Mouse (Mus musculus): ENCODE data around the gene Olfr697. TPM values are rescaled to one million over a fixed set of nuclear protein-coding genes. Genes with fewer than 3 reads are reported as not detected.
"Not testable (repeated sequence)": the region's sequence is repeated elsewhere in the genome, so short reads cannot be mapped to it uniquely, and the experiment has no call there.

Olfr697 gene
- not detected in 2 replicates for polyA plus RNA-seq (2012; ENCODE audit: insufficient read depth, low replicate concordance)

DNA sequence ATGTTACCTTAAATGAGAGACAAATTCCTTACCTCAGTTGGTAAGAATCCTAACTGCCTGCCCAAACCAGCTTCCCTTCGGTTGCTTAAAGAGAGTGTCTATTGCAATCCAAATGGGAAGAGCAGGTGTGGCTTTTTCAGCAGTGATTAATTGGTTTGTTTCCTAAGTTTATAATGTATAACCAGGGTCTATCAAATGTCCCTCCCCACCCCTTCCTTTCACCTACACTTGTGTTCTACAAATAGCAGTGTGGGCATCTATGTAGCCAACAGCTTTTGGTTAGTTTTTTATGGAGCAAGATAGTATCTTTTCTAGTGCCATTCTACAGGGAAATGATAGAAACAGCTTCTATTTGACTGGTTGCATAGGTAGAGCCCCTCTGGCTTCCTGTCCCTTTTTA, at the start of gene Olfr697:
TSS of gene Olfr697 (minus strand) at position 101 of the 400 bp plus-strand sequence.
- Histone ChIP-seq H3K9me3 (peaks cover 7% of the 10 kb centered on the region; the same call in 1 of the 2 replicates), H3K4me1 (no peaks in the 10 kb centered on the region), H3K27me3 (replicated peaks) (no peaks in the 10 kb centered on the region), H3K36me3 (replicated peaks; ENCODE audit: low read length) (no peaks in the 10 kb centered on the region), H3K4me3 (replicated peaks) (no peak within 1 kb of the TSS)
- TF ChIP-seq GATA1 (IDR thresholded peaks at IDR 0.05; ENCODE audit: borderline replicate concordance, low read length) (no peak), FLI1 (IDR thresholded peaks at IDR 0.05; ENCODE audit: low read length) (no peak)

DNA sequence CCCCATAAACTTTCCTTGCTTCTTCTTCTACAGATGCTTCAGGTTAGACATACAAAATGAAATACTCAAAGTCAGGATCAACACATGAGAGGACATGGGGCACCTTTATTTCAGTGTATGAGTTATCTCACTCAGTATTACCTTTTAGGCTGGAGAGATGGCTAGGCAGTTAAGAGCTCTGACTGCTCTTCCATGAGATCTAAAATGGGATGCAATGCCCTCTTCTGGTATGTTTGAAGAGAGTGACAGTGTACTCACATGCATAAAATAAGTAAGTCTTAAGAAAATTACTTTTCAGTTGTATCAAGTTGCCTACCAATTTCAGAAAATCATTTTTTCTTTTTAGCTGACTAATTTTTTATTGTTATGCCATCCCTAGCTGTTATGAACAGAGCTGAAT, 46.1 kb upstream of the Olfr697 start:
- Histone ChIP-seq H3K4me1 (no peaks in the 10 kb centered on the region), H3K9me3 (no peaks in the 10 kb centered on the region), H3K36me3 (replicated peaks; ENCODE audit: low read length) (no peaks in the 10 kb centered on the region), H3K27me3 (replicated peaks) (no peaks in the 10 kb centered on the region), H3K4me3 (replicated peaks) (no peak overlapping the region)
- TF ChIP-seq GATA1 (IDR thresholded peaks at IDR 0.05; ENCODE audit: borderline replicate concordance, low read length) (no peak), FLI1 (IDR thresholded peaks at IDR 0.05; ENCODE audit: low read length) (no peak)

DNA sequence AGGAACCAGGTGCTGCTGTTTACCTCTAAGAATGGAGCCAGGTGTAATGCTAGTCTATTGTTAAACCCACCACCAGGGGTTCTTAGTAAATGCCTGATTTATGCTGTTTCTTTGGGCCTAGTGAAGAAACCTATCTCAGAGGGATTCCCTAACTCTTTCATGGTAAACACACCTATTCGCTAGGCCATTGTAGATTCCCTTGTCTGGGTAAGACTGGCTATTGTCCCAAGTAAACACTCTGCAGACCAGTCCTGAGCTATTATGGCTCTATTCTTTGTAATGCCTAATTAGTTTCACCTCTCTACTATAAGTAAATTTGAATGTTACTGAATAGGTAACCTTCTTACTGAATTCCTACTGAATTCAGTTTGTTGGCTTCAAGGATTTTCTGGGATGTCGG, 18.8 kb upstream of the Olfr697 start:
- not testable (repeated sequence) for H3K36me3 ChIP-seq (replicated peaks; ENCODE audit: low read length); H3K4me3 ChIP-seq (replicated peaks); H3K4me1 ChIP-seq; H3K9me3 ChIP-seq; H3K27me3 ChIP-seq (replicated peaks)

DNA sequence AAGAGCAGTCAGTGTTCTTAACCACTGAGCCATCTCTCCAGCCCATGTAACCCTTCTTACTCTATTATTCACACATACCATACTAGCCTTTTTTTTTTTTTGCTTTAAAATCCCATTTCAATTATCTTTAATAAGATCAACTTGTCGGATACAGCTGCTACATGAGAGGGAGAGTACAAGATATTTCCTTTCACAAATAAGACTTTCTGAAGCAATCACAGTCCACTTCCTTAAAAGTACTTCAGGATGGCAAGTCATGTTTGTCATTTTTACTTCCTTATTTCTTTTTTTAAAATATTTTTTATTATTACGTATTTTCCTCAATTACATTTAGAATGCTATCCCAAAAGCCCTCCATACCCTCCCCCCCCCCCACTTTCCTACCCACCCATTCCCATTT, 16.6 kb upstream of the Olfr697 start:
- Histone ChIP-seq H3K9me3 (no peaks in the 10 kb centered on the region), H3K4me1 (no peaks in the 10 kb centered on the region), H3K36me3 (replicated peaks; ENCODE audit: low read length) (no peaks in the 10 kb centered on the region), H3K4me3 (replicated peaks) (no peak overlapping the region), H3K27me3 (replicated peaks) (no peaks in the 10 kb centered on the region)
- TF ChIP-seq FLI1 (IDR thresholded peaks at IDR 0.05; ENCODE audit: low read length): no peak
- TF ChIP-seq GATA1 (IDR thresholded peaks at IDR 0.05; ENCODE audit: borderline replicate concordance, low read length): no peak

DNA sequence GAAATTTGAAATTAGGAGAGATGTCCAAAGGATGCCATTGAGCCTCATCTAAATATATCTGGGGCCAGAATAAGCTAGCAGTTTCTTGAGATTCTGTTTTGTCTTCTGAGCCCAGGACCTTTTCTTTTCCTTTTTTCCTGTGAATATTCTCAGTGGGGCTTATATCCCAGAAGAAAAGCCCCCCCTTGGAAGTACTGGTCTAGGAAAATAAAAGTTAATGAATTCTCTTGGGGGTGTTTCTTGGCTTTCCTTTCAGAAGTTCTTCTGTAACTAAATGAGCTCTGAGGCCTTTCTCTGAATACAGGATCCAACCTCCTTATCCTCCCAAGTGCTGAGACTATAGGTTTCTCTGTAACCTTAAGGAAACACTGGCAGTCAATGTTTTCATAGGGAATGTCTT, 13.1 kb upstream of the Olfr697 start, which contains the start of gene Olfr698:
TSS of gene Olfr698 (minus strand) at position 101 of the 400 bp plus-strand sequence.
- H3K27me3 ChIP-seq (replicated peaks): no peaks in the 10 kb centered on the region
- H3K4me3 ChIP-seq (replicated peaks): no peak within 1 kb of the TSS
- no peaks in the 10 kb centered on the region for H3K4me1 ChIP-seq
- H3K36me3 ChIP-seq (replicated peaks; ENCODE audit: low read length): no peaks in the 10 kb centered on the region
- H3K9me3 ChIP-seq: no peaks in the 10 kb centered on the region
- TF ChIP-seq FLI1 (IDR thresholded peaks at IDR 0.05; ENCODE audit: low read length): no peak
- no peak for TF ChIP-seq GATA1 (IDR thresholded peaks at IDR 0.05; ENCODE audit: borderline replicate concordance, low read length)

DNA sequence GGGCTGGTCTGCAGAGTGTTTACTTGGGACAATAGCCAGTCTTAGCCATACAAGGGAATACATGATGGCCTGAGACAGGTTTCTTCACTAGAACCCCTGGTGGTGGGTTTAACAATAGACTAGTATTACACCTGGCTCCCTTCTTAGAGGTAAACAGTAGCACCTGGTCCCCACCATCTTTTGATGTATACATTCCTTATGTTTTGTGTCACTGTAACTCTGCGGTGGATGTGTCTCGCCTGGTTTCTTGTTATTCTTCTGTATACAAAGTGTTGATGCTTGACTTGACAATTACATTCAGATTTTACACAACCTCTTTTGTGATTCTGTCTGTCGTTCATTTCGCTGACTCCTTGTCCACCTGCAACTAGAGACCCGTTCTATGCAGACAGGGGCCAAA, 3.6 kb upstream of the Olfr697 start:
- Histone ChIP-seq H3K4me3 (replicated peaks) (no peak overlapping the region), H3K27me3 (replicated peaks) (no peaks in the 10 kb centered on the region), H3K36me3 (replicated peaks; ENCODE audit: low read length) (no peaks in the 10 kb centered on the region), H3K9me3 (peaks cover 8% of the 10 kb centered on the region; the same call in 1 of the 2 replicates), H3K4me1 (no peaks in the 10 kb centered on the region)
- TF ChIP-seq GATA1 (IDR thresholded peaks at IDR 0.05; ENCODE audit: borderline replicate concordance, low read length) (no peak), FLI1 (IDR thresholded peaks at IDR 0.05; ENCODE audit: low read length) (no peak)

DNA sequence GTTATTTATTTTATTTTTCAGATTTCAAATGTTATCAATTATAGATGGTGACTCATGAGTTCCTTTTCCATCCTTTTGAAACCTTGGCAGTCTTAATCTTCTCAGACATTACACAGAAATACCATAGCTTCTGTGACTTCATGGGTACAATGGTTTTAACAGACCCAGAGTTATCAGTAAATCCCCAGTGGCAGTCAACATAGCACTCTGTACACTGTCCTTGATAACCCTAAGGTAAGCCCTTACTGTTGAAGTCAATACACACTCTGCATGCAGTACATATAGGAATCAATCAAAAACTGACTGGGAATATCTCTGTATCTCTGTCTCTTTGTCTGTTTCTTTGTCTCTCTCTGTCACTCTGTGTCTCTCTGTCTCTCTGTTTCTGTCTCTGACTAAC, 5.2 kb downstream of the Olfr697 start:
- TF ChIP-seq GATA1 (IDR thresholded peaks at IDR 0.05; ENCODE audit: borderline replicate concordance, low read length) (no peak), FLI1 (IDR thresholded peaks at IDR 0.05; ENCODE audit: low read length) (no peak)
- H3K4me3 ChIP-seq (replicated peaks): no peak overlapping the region
- no peaks in the 10 kb centered on the region for H3K36me3 ChIP-seq (replicated peaks; ENCODE audit: low read length)
- no peaks in the 10 kb centered on the region for H3K9me3 ChIP-seq
- H3K4me1 ChIP-seq: no peaks in the 10 kb centered on the region
- H3K27me3 ChIP-seq (replicated peaks): no peaks in the 10 kb centered on the region

DNA sequence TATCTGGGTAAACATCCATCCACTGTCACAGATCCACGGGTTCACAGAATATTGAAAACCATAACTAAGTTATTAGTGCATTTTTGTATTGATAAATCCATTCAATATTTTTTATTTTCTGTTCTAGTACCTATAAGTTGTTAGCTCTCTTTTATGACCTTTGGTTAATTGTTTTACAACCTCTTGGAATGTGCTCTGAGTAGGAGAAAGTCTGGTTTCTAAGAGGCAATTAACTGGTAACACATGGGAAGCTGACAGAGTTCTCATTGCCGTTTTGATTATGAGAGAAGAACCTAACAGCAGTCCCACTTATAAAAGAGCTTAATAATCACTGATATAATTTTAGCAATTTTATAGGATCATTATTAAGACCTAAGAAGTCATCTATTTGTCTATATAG, 8.5 kb downstream of the Olfr697 start:
- Histone ChIP-seq H3K36me3 (replicated peaks; ENCODE audit: low read length) (no peaks in the 10 kb centered on the region), H3K4me1 (no peaks in the 10 kb centered on the region), H3K4me3 (replicated peaks) (no peak overlapping the region), H3K27me3 (replicated peaks) (no peaks in the 10 kb centered on the region), H3K9me3 (no peaks in the 10 kb centered on the region)
- TF ChIP-seq GATA1 (IDR thresholded peaks at IDR 0.05; ENCODE audit: borderline replicate concordance, low read length) (no peak), FLI1 (IDR thresholded peaks at IDR 0.05; ENCODE audit: low read length) (no peak)

DNA sequence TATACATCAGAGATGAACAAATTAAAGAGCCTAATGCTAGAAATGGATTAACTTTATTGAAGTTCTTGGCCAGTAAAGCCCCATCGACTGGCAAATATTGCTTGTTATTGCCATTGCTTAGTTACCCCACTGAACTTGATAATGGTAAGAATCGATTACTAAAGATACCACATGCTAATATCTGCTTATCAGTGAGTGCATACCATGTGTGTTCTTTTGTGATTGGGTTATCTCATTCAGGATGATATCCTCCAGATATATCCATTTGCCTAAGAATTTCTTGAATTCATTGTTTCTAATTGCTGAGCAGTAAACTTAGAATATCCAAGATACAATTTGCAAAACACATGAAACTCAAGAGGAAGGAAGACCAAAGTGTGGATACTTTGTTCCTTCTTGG, 16.6 kb downstream of the Olfr697 start:
- not testable (repeated sequence) for H3K4me3 ChIP-seq (replicated peaks); H3K36me3 ChIP-seq (replicated peaks; ENCODE audit: low read length); H3K27me3 ChIP-seq (replicated peaks); H3K4me1 ChIP-seq; H3K9me3 ChIP-seq

DNA sequence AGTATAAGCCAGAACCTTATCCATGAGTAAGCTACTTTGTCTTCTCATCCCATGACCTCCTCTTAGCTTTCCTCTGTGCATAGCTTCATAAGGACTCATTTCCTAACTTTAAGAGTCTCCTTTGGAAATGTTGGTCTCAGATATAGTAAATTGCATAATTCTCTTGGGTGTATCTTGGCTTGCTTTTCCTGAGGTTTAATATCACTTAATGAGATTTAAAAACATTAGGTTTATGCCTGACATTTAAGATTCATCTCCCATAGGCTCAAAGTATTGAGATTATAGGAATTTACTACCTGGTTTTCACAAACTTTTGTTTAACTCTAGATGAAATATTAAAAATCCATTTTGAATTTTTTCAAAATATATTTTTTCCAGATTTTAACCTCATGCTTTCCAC, 25.9 kb downstream of the Olfr697 start, which contains the start of gene Olfr695:
TSS of gene Olfr695 (minus strand) at position 101 of the 400 bp plus-strand sequence.
- TF ChIP-seq GATA1 (IDR thresholded peaks at IDR 0.05; ENCODE audit: borderline replicate concordance, low read length): no peak
- no peak for TF ChIP-seq FLI1 (IDR thresholded peaks at IDR 0.05; ENCODE audit: low read length)
- no peaks in the 10 kb centered on the region for H3K27me3 ChIP-seq (replicated peaks)
- H3K36me3 ChIP-seq (replicated peaks; ENCODE audit: low read length): no peaks in the 10 kb centered on the region

DNA sequence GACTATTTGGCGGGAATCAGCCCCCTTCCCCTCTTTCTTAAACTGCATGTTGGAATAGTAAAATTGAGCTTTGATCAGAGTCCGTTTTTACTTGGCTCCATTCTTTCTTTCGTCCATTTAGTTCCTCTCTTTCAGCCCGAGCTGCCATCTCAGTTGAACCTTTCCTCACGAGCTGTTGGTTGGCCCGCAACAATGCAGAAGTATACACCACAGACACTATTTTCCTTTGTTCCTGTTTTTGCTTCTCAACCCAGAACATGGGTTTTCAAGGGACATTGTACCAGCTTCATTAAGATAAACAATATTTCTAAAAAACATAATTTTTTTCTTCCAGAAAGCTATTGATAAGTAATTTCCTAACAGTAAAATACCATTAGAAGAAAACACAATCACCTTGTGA, 30.8 kb downstream of the Olfr697 start:
- H3K27me3 ChIP-seq (replicated peaks): no peaks in the 10 kb centered on the region
- H3K36me3 ChIP-seq (replicated peaks; ENCODE audit: low read length): no peaks in the 10 kb centered on the region
- peaks cover 6% of the 10 kb centered on the region for H3K4me1 ChIP-seq

More for the DNA sequence above, 25.9 kb downstream of the Olfr697 start, which contains the start of gene Olfr695:
- no peaks in the 10 kb centered on the region for H3K9me3 ChIP-seq
- H3K4me1 ChIP-seq: peaks cover 6% of the 10 kb centered on the region
- H3K4me3 ChIP-seq (replicated peaks): no peak within 1 kb of the TSS

DNA sequence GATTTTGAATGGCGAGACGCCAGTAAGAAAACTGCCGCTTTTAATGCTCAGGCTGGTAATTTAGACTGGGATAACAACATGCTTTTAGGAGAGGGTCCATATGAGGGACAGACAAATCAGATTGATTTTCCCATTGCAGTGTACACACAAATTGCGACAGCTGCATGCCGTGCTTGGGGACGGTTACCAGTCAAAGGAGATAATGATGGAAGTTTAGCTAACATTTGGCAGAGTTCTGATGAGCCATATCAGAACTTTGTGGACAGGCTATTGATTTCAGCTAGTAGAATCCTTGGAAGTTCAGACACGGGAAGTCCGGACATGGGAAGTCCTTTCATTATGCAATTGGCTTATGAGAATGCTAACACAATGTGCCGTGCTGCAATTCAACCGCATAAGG, 34.5 kb downstream of the Olfr697 start:
- H3K4me1 ChIP-seq; H3K9me3 ChIP-seq; H3K36me3 ChIP-seq (replicated peaks; ENCODE audit: low read length); H3K4me3 ChIP-seq (replicated peaks); H3K27me3 ChIP-seq (replicated peaks): not testable (repeated sequence)

More for the DNA sequence above, 30.8 kb downstream of the Olfr697 start:
- no peak for TF ChIP-seq FLI1 (IDR thresholded peaks at IDR 0.05; ENCODE audit: low read length)
- TF ChIP-seq GATA1 (IDR thresholded peaks at IDR 0.05; ENCODE audit: borderline replicate concordance, low read length): no peak
- H3K4me3 ChIP-seq (replicated peaks): no peak overlapping the region
- H3K9me3 ChIP-seq: no peaks in the 10 kb centered on the region

Measured in megakaryocyte, embryonic 14.5 days (primary cell).